Comparison of ENCODE assay signal across 11 mouse cellular contexts in the genomic region with DNA sequence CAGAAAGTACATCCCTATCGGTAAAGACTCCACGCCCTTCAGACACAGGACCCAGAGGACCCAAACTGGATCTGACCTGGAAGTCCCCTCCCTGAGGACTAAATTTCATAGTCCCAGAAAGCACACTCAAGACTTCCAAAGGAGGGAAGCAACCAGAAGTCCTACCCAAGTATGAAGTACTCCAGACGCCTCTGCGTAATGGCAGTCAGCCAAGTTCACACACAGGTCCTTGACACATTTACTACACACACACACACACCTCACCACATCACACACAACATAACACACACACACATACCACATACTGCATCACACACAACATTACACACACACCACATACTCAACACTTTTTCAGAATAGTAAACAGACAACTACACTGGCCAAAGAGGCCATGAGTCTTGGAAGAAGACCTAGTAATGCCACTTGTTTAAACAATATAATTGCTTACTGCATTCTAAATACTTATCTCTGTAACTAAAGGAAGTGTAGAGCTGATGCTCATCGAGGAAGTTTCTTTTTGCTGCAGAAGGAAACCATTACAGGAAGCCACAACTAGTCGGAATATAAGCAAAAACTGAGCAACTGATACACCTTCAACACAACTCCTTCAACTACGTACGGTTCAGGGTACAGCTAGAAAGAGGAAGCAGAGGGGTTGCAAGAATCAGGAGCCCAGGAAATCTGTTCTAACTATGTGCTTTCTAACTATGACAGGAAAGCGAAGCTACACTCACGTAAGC. TPM values are rescaled to one million over a fixed set of nuclear protein-coding genes. Genes with fewer than 3 reads are reported as not detected.
DNase-seq lines count a peak whose midpoint lies in the region; ATAC-seq and TF ChIP-seq lines count a peak whose summit lies in the region.
"Had no signal": no experiment of that assay in that cellular context is flagged by ENCODE, and none has a peak within 500 bp of the region (broad histone marks: within the 10 kb centered on the region; RNA-seq: fewer than 3 reads in every experiment).

No protein-coding gene starts in this region.

- no peak for TF ChIP-seq CTCF in lung, postnatal 0 days (IDR thresholded peaks at IDR 0.05)
- no peak for TF ChIP-seq CTCF in lung, adult 2 months (IDR thresholded peaks at IDR 0.05; ENCODE audit: insufficient read depth, low read length)

- intact Hi-C loops in left cerebral cortex, postnatal 4 days (cut with DNase I) = no loop called here

- ATAC-seq in forebrain, embryonic 11.5 days (replicated peaks; ENCODE audit: low FRiP score) = 0 out of 2 replicates have a peak, but pooled peaks have one; percentile 2
- ATAC-seq in lung, postnatal 0 days = peak; percentile 63
- ATAC-seq in megakaryocyte, adult 5-6 weeks (ENCODE audit: poor library complexity, severe bottlenecking) = peak; percentile 61

- no peaks in the 10 kb centered on the region for H3K36me3 ChIP-seq in forebrain, embryonic 11.5 days (ENCODE audit: control insufficient read depth, insufficient read depth, low read length)
- peaks cover 4% of the 10 kb centered on the region for H3K36me3 ChIP-seq in forebrain, embryonic 10.5 days (replicated peaks)
- H3K36me3 ChIP-seq in lung, postnatal 0 days (ENCODE audit: insufficient read depth, low read length) = no peaks in the 10 kb centered on the region

- H3K4me1 ChIP-seq in forebrain, embryonic 11.5 days (replicated peaks; ENCODE audit: control insufficient read depth, insufficient read depth, low read length) = no peaks in the 10 kb centered on the region
- H3K4me1 ChIP-seq in forebrain, embryonic 10.5 days = no peaks in the 10 kb centered on the region
- H3K4me1 ChIP-seq in lung, postnatal 0 days (ENCODE audit: insufficient read depth, low read depth, low read length) = peaks cover 5% of the 10 kb centered on the region; the same call in 1 of the 2 replicates
- H3K4me1 ChIP-seq in lung, adult 2 months (ENCODE audit: control insufficient read depth, insufficient read depth, low read length) = peaks cover 7% of the 10 kb centered on the region

- no peak for TF ChIP-seq POLR2A in lung, adult 2 months (IDR thresholded peaks at IDR 0.05; ENCODE audit: borderline replicate concordance, extremely low read depth, low read depth, low read length)

- H3K9ac ChIP-seq in forebrain, embryonic 11.5 days (ENCODE audit: low read length) = no peak overlapping the region
- no peak overlapping the region for H3K9ac ChIP-seq in lung, postnatal 0 days (replicated peaks; ENCODE audit: low read depth)
- H3K9ac ChIP-seq: lung, embryonic 14.5 days had no signal

- 91% methylated on average over 10 of the region's 10 CpGs for WGBS in forebrain, embryonic 11.5 days
- WGBS in forebrain, embryonic 10.5 days = 94% methylated on average over 10 of the region's 10 CpGs
- 63% methylated on average over 10 of the region's 10 CpGs for WGBS in lung, postnatal 0 days
- 49% methylated on average over 10 of the region's 10 CpGs for WGBS in lung, adult 2 months

- no peaks in the 10 kb centered on the region for H3K9me3 ChIP-seq in forebrain, embryonic 11.5 days (ENCODE audit: control insufficient read depth, low read length)
- H3K9me3 ChIP-seq in forebrain, embryonic 10.5 days = no peaks in the 10 kb centered on the region
- H3K9me3 ChIP-seq in lung, postnatal 0 days (ENCODE audit: low read length) = no peaks in the 10 kb centered on the region

- H3K27ac ChIP-seq in forebrain, embryonic 11.5 days (ENCODE audit: low read depth, low read length) = no peak overlapping the region
- H3K27ac ChIP-seq in forebrain, embryonic 10.5 days = no peak overlapping the region
- H3K27ac ChIP-seq in lung, postnatal 0 days (ENCODE audit: low read length) = no peak overlapping the region
- H3K27ac ChIP-seq: kidney, postnatal 0 days had no signal

- H3K4me2 ChIP-seq in forebrain, embryonic 11.5 days (ENCODE audit: low read depth, low read length, severe bottlenecking) = no peak overlapping the region
- H3K4me2 ChIP-seq in lung, postnatal 0 days (replicated peaks; ENCODE audit: low read depth, low read length) = no peak overlapping the region
- H3K4me2 ChIP-seq: lung, embryonic 14.5 days had no signal

- no peak overlapping the region for H3K4me3 ChIP-seq in forebrain, embryonic 11.5 days (ENCODE audit: low read depth, low read length)
- H3K4me3 ChIP-seq in forebrain, embryonic 10.5 days = no peak overlapping the region
- no peak overlapping the region for H3K4me3 ChIP-seq in lung, postnatal 0 days (ENCODE audit: low read depth, low read length)
- H3K4me3 ChIP-seq in lung, adult 2 months (replicated peaks; ENCODE audit: extremely low read depth, low read depth, low read length) = no peak overlapping the region

- no peak for DNase-seq in forebrain, embryonic 11.5 days (ENCODE audit: low spot score)
- DNase-seq in forebrain, embryonic 10.5 days (ENCODE audit: extremely low spot score, low spot score) = no peak
- DNase-seq in lung, postnatal 0 days (ENCODE audit: low spot score) = peak; percentile 23
- DNase-seq in lung, adult 2 months = no peak
- peak; percentile 69 for DNase-seq in CD4-positive helper T cell, adult 2 months (ENCODE audit: low read depth, low spot score)
- DNase-seq in left cerebral cortex, postnatal 4 days = no peak
- no peak for DNase-seq in urinary bladder, postnatal 25 days (ENCODE audit: low spot score)
- DNase-seq: gastrocnemius, postnatal 36 days had no signal

- TF ChIP-seq EP300 in lung, postnatal 0 days (IDR thresholded peaks at IDR 0.05) = no peak

- no peaks in the 10 kb centered on the region for H3K27me3 ChIP-seq in forebrain, embryonic 11.5 days (ENCODE audit: control insufficient read depth, insufficient read depth, low read length)
- H3K27me3 ChIP-seq in forebrain, embryonic 10.5 days (ENCODE audit: poor library complexity, severe bottlenecking) = no peaks in the 10 kb centered on the region
- no peaks in the 10 kb centered on the region for H3K27me3 ChIP-seq in lung, postnatal 0 days (replicated peaks; ENCODE audit: insufficient read depth, low read length)

RNA-seq across cellular contexts. Expression of gene Ccser2, which starts 15.7 kb away (rescaled TPM):
- 30.2 and 33.1 TPM in 2 replicates for polyA plus RNA-seq in forebrain, embryonic 11.5 days (2014; fragmentation: Nextera tagmentation; extraction: Ambion mirVana)
- 21.5 and 22.2 TPM in 2 replicates for polyA plus RNA-seq in forebrain, embryonic 10.5 days (2016; fragmentation: Nextera tagmentation; extraction: Ambion mirVana)
- polyA plus RNA-seq in lung, postnatal 0 days (2015; fragmentation: Nextera tagmentation; extraction: Ambion mirVana) = 48.0 and 56.3 TPM in 2 replicates
- polyA plus RNA-seq in lung, adult 2 months (2012; rRNA removed) = 25.9 and 38.0 TPM in 2 replicates
- total RNA-seq in megakaryocyte, adult 5-6 weeks (2015) = 11.4 and 15.1 TPM in 2 replicates
- 11.6 and 11.9 TPM in 2 replicates for total RNA-seq in megakaryocyte, adult 5-6 weeks (2017)
- total RNA-seq in left cerebral cortex, postnatal 4 days (2021) = 100 to 1,000 TPM; 123 to 124 TPM

Comparison
In these comparisons a context has a peak if more than half of its experiments do, and no peak if none do; other contexts are left out.
1. DNase-seq: peak in lung, postnatal 0 days (single experiment) and CD4-positive helper T cell, adult 2 months (single experiment); none in forebrain, embryonic 11.5 days (single experiment), forebrain, embryonic 10.5 days (single experiment), lung, adult 2 months (single experiment), left cerebral cortex, postnatal 4 days (single experiment) and urinary bladder, postnatal 25 days (single experiment).
2. ATAC-seq: peak in every context shown above with its lines; median percentile 63 in lung, postnatal 0 days; 61 in megakaryocyte, adult 5-6 weeks; 2 in forebrain, embryonic 11.5 days.